Mouse (Mus musculus): Measurements from ENCODE around the gene Krt15. TPM values are rescaled to one million over a fixed set of nuclear protein-coding genes. Genes with fewer than 3 reads are reported as not detected.

Krt15 gene
- 0.96 and 2.8 TPM in 2 replicates for polyA plus RNA-seq (2012; rRNA removed)

- H3K36me3 ChIP-seq (ENCODE audit: control insufficient read depth, insufficient read depth, low read length) = no peaks in the 10 kb centered on the region
- H3K27ac ChIP-seq (ENCODE audit: control insufficient read depth, insufficient read depth, low read depth, low read length) = no peak within 1 kb of the TSS
- TF ChIP-seq POLR2A (IDR thresholded peaks at IDR 0.05; ENCODE audit: control insufficient read depth, low read depth, low read length) (no peak), CTCF (IDR thresholded peaks at IDR 0.05; ENCODE audit: control insufficient read depth, insufficient read depth, insufficient replicate concordance, low read depth, low read length) (no peak)
- H3K4me1 ChIP-seq (ENCODE audit: control insufficient read depth, insufficient read depth, low read length) = no peaks in the 10 kb centered on the region
- no peaks in the 10 kb centered on the region for H3K27me3 ChIP-seq (ENCODE audit: control insufficient read depth, insufficient read depth, low read length)
- H3K4me3 ChIP-seq (ENCODE audit: control insufficient read depth, low read depth, low read length) = no peak within 1 kb of the TSS
Observed at GRCm38 (mm10) chr11:100135731-100136130, at the start of gene Krt15. Krt15 (minus strand) TSS chr11:100135928.

GRCm38 (mm10) chr11:100181725-100182124 lies 46.0 kb upstream of the Krt15 start:
- Histone ChIP-seq H3K4me3 (ENCODE audit: control insufficient read depth, low read depth, low read length) (no peak overlapping the region), H3K4me1 (ENCODE audit: control insufficient read depth, insufficient read depth, low read length) (no peaks in the 10 kb centered on the region), H3K36me3 (ENCODE audit: control insufficient read depth, insufficient read depth, low read length) (no peaks in the 10 kb centered on the region), H3K27me3 (ENCODE audit: control insufficient read depth, insufficient read depth, low read length) (no peaks in the 10 kb centered on the region), H3K27ac (ENCODE audit: control insufficient read depth, insufficient read depth, low read depth, low read length) (no peak overlapping the region)
- TF ChIP-seq CTCF (IDR thresholded peaks at IDR 0.05; ENCODE audit: control insufficient read depth, insufficient read depth, insufficient replicate concordance, low read depth, low read length) (no peak), POLR2A (IDR thresholded peaks at IDR 0.05; ENCODE audit: control insufficient read depth, low read depth, low read length) (no peak)

- Histone ChIP-seq H3K4me1 (ENCODE audit: control insufficient read depth, insufficient read depth, low read length) (no peaks in the 10 kb centered on the region), H3K27me3 (ENCODE audit: control insufficient read depth, insufficient read depth, low read length) (no peaks in the 10 kb centered on the region), H3K36me3 (ENCODE audit: control insufficient read depth, insufficient read depth, low read length) (no peaks in the 10 kb centered on the region), H3K4me3 (ENCODE audit: control insufficient read depth, low read depth, low read length) (no peak overlapping the region), H3K27ac (ENCODE audit: control insufficient read depth, insufficient read depth, low read depth, low read length) (no peak overlapping the region)
- TF ChIP-seq POLR2A (IDR thresholded peaks at IDR 0.05; ENCODE audit: control insufficient read depth, low read depth, low read length) (no peak), CTCF (IDR thresholded peaks at IDR 0.05; ENCODE audit: control insufficient read depth, insufficient read depth, insufficient replicate concordance, low read depth, low read length) (no peak)
Observed at GRCm38 (mm10) chr11:100179260-100179659, 43.5 kb upstream of the Krt15 start.

GRCm38 (mm10) chr11:100178307-100178706 lies 42.6 kb upstream of the Krt15 start:
- no peaks in the 10 kb centered on the region for H3K4me1 ChIP-seq (ENCODE audit: control insufficient read depth, insufficient read depth, low read length)
- no peak overlapping the region for H3K4me3 ChIP-seq (ENCODE audit: control insufficient read depth, low read depth, low read length)
- H3K27me3 ChIP-seq (ENCODE audit: control insufficient read depth, insufficient read depth, low read length) = no peaks in the 10 kb centered on the region
- H3K27ac ChIP-seq (ENCODE audit: control insufficient read depth, insufficient read depth, low read depth, low read length) = no peak overlapping the region
- TF ChIP-seq CTCF (IDR thresholded peaks at IDR 0.05; ENCODE audit: control insufficient read depth, insufficient read depth, insufficient replicate concordance, low read depth, low read length) (no peak), POLR2A (IDR thresholded peaks at IDR 0.05; ENCODE audit: control insufficient read depth, low read depth, low read length) (no peak)
- H3K36me3 ChIP-seq (ENCODE audit: control insufficient read depth, insufficient read depth, low read length) = no peaks in the 10 kb centered on the region

GRCm38 (mm10) chr11:100176791-100177190 lies 41.1 kb upstream of the Krt15 start:
- Histone ChIP-seq H3K27me3 (ENCODE audit: control insufficient read depth, insufficient read depth, low read length) (no peaks in the 10 kb centered on the region), H3K36me3 (ENCODE audit: control insufficient read depth, insufficient read depth, low read length) (no peaks in the 10 kb centered on the region), H3K4me3 (ENCODE audit: control insufficient read depth, low read depth, low read length) (no peak overlapping the region), H3K4me1 (ENCODE audit: control insufficient read depth, insufficient read depth, low read length) (no peaks in the 10 kb centered on the region), H3K27ac (ENCODE audit: control insufficient read depth, insufficient read depth, low read depth, low read length) (no peak overlapping the region)
- TF ChIP-seq POLR2A (IDR thresholded peaks at IDR 0.05; ENCODE audit: control insufficient read depth, low read depth, low read length) (no peak), CTCF (IDR thresholded peaks at IDR 0.05; ENCODE audit: control insufficient read depth, insufficient read depth, insufficient replicate concordance, low read depth, low read length) (no peak)

GRCm38 (mm10) chr11:100168765-100169762 lies 33.3 kb upstream of the Krt15 start:
- TF ChIP-seq CTCF (IDR thresholded peaks at IDR 0.05; ENCODE audit: control insufficient read depth, insufficient read depth, insufficient replicate concordance, low read depth, low read length) (peak; percentile 96; the same call in 1 of the 2 replicates), POLR2A (IDR thresholded peaks at IDR 0.05; ENCODE audit: control insufficient read depth, low read depth, low read length) (no peak)

GRCm38 (mm10) chr11:100168071-100168470 lies 32.3 kb upstream of the Krt15 start:
- no peaks in the 10 kb centered on the region for H3K4me1 ChIP-seq (ENCODE audit: control insufficient read depth, insufficient read depth, low read length)
- no peaks in the 10 kb centered on the region for H3K36me3 ChIP-seq (ENCODE audit: control insufficient read depth, insufficient read depth, low read length)
- H3K27me3 ChIP-seq (ENCODE audit: control insufficient read depth, insufficient read depth, low read length) = no peaks in the 10 kb centered on the region
- no peak for TF ChIP-seq CTCF (IDR thresholded peaks at IDR 0.05; ENCODE audit: control insufficient read depth, insufficient read depth, insufficient replicate concordance, low read depth, low read length)
- TF ChIP-seq POLR2A (IDR thresholded peaks at IDR 0.05; ENCODE audit: control insufficient read depth, low read depth, low read length) = no peak
- no peak overlapping the region for H3K27ac ChIP-seq (ENCODE audit: control insufficient read depth, insufficient read depth, low read depth, low read length)
- no peak overlapping the region for H3K4me3 ChIP-seq (ENCODE audit: control insufficient read depth, low read depth, low read length)

More at GRCm38 (mm10) chr11:100168765-100169762, 33.3 kb upstream of the Krt15 start:
- Histone ChIP-seq H3K4me3 (ENCODE audit: control insufficient read depth, low read depth, low read length) (no peak overlapping the region), H3K4me1 (ENCODE audit: control insufficient read depth, insufficient read depth, low read length) (no peaks in the 10 kb centered on the region), H3K36me3 (ENCODE audit: control insufficient read depth, insufficient read depth, low read length) (no peaks in the 10 kb centered on the region), H3K27me3 (ENCODE audit: control insufficient read depth, insufficient read depth, low read length) (no peaks in the 10 kb centered on the region), H3K27ac (ENCODE audit: control insufficient read depth, insufficient read depth, low read depth, low read length) (no peak overlapping the region)

All from testis, adult 2 months (tissue).